Comparison of ENCODE assay signal across 9 mouse cellular contexts in the genomic region with DNA sequence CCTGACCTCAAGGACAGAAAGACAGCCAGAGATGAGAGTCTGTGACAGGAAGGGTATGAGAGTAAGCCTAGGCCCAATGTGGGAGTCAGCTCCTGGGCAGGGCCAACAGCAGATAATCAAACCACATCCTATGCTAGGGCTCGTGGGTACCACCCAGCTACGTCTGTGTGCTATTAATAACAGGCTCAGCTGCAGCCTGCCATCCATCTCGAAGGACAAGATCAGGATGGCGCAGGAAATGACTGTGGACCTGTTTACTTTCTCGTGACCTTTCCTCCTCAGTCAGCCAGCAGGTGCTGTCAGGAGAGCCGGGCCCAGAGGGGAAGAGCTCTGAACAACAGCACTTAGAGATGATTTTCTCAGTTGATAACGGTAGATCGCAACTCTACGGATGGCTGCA.
A peak's percentile ranks its signal among the peaks of the same experiment; 100 is the strongest.
DNase-seq lines count a peak whose midpoint lies in the region; ATAC-seq and TF ChIP-seq lines count a peak whose summit lies in the region.
"Had no signal": no experiment of that assay in that cellular context is flagged by ENCODE, and none has a peak within 500 bp of the region (broad histone marks: within the 10 kb centered on the region; RNA-seq: fewer than 3 reads in every experiment).

No protein-coding gene starts in this region.

- no peaks in the 10 kb centered on the region for H3K36me3 ChIP-seq in kidney, embryonic 14.5 days (ENCODE audit: control insufficient read depth, insufficient read depth, low read length)
- no peaks in the 10 kb centered on the region for H3K36me3 ChIP-seq in kidney, adult 2 months (ENCODE audit: control insufficient read depth, insufficient read depth, low read length)
- H3K36me3 ChIP-seq: limb, embryonic 15.5 days had no signal

- DNase-seq in kidney, adult 11 months: peak; percentile 61
- peak; percentile 72 for DNase-seq in kidney, adult 2 months
- peak; percentile 74 for DNase-seq in lung, postnatal 10 days
- peak; percentile 29 for DNase-seq in thymus, postnatal 14 days
- no peak for DNase-seq in right cerebral cortex, postnatal 36 days (ENCODE audit: low spot score in 2 of 2)
- no peak for DNase-seq in left cerebral cortex, adult 9 months (ENCODE audit: low spot score in 2 of 2)
- DNase-seq in testis, postnatal 10 days (ENCODE audit: low spot score): no peak

- H3K4me1 ChIP-seq in kidney, embryonic 14.5 days (ENCODE audit: control insufficient read depth, insufficient read depth, low read length): no peaks in the 10 kb centered on the region
- H3K4me1 ChIP-seq in kidney, adult 2 months (ENCODE audit: control insufficient read depth, insufficient read depth, low read length): no peaks in the 10 kb centered on the region
- H3K4me1 ChIP-seq: limb, embryonic 15.5 days had no signal

- no peak overlapping the region for H3K4me2 ChIP-seq in kidney, embryonic 14.5 days (replicated peaks; ENCODE audit: low read depth, low read length)
- H3K4me2 ChIP-seq: limb, embryonic 15.5 days had no signal

- H3K4me3 ChIP-seq in kidney, embryonic 14.5 days (ENCODE audit: low read length): no peak overlapping the region
- H3K4me3 ChIP-seq in kidney, adult 2 months (ENCODE audit: insufficient read depth, low read depth, low read length): no peak overlapping the region
- H3K4me3 ChIP-seq: limb, embryonic 15.5 days had no signal

- no peak overlapping the region for H3K27ac ChIP-seq in kidney, embryonic 14.5 days (ENCODE audit: low read depth, low read length)
- peak overlapping the region; percentile 26; the same call in 1 of the 2 replicates for H3K27ac ChIP-seq in kidney, adult 2 months (ENCODE audit: insufficient read depth, low read depth, low read length)
- H3K27ac ChIP-seq: limb, embryonic 15.5 days had no signal

- no peak overlapping the region for H3K9ac ChIP-seq in kidney, embryonic 14.5 days (ENCODE audit: low read depth, low read length)
- H3K9ac ChIP-seq: limb, embryonic 15.5 days had no signal

- no peak for TF ChIP-seq CTCF in kidney, adult 2 months (conservative IDR thresholded peaks at IDR 0.05; ENCODE audit: insufficient read depth, insufficient read length, low read depth, low read length)

- ATAC-seq in kidney, embryonic 14.5 days (ENCODE audit: low FRiP score, low TSS enrichment): no peak

- TF ChIP-seq POLR2A in kidney, adult 2 months (IDR thresholded peaks at IDR 0.05; ENCODE audit: low read depth, low read length): no peak

- H3K27me3 ChIP-seq in kidney, embryonic 14.5 days (ENCODE audit: control insufficient read depth, insufficient read depth, low read length): no peaks in the 10 kb centered on the region
- no peaks in the 10 kb centered on the region for H3K27me3 ChIP-seq in kidney, adult 2 months (replicated peaks; ENCODE audit: control insufficient read depth, insufficient read depth, low read length)
- H3K27me3 ChIP-seq: limb, embryonic 15.5 days had no signal

- 22% methylated on average over 9 of the region's 9 CpGs for WGBS in kidney, embryonic 14.5 days
- 45% methylated on average over 9 of the region's 9 CpGs for WGBS in kidney, adult 2 months

- no peaks in the 10 kb centered on the region for H3K9me3 ChIP-seq in kidney, embryonic 14.5 days (ENCODE audit: control insufficient read depth, low read length)
- H3K9me3 ChIP-seq: limb, embryonic 15.5 days had no signal

Comparison
In these comparisons a context has a peak if more than half of its experiments do, and no peak if none do; other contexts are left out.
1. DNase-seq: peak in kidney, adult 11 months (single experiment), kidney, adult 2 months (single experiment), lung, postnatal 10 days (single experiment) and thymus, postnatal 14 days (single experiment); none in right cerebral cortex, postnatal 36 days (0 of 2), left cerebral cortex, adult 9 months (0 of 2) and testis, postnatal 10 days (single experiment).